Mouse (Mus musculus): ENCODE results near the gene Zfp36.
A peak's percentile ranks its signal among the peaks of the same experiment; 100 is the strongest.

DNA sequence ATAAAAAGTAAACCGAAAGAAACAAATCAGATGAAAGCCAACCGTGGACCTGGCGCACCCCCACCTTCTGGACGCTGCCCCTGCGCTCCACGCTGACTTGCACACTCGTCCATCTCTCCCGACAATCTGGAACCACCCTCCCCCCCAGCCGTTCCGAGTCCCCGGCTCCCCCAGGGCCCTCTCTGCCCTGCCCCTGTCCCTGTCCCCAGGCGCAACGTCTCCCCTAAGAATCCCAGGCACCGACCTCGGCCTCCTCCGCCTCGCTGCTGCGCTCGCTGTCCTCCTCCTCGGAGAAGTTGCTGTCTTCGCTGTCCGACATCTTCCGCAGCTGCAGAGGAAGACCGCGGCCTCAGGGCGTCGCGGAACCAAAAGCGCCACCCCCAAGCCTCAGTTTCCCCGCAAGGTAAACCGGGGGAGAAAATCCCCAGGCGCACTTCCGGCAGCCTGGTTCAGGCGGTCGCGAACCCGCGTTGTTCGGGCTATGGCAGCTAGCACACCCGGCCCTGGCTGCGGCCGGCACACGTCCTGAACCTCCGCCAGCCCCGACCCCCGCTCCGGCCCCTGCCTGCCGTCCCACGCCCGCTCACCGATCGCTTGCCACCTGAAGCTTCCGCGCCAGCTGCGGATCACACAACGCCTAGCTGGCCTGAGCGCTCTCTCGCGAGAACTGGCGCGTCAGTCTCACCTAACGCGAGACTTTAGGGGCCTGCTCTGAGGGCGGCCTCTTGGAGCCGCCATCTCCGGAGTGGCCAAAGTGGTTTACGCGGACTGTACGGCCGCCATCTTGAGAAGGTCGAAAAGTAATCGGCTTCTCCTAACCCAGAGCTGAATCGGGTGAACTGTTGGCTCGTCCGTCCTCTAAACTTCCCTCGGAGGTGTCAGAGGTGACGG, 41.7 kb downstream of the Zfp36 start, which contains the start of gene Supt5:
- TF ChIP-seq POLR2A (IDR thresholded peaks at IDR 0.05; ENCODE audit: insufficient read depth, low read depth, low read length) = peak; percentile 76
- no peak for TF ChIP-seq CTCF (IDR thresholded peaks at IDR 0.05; ENCODE audit: insufficient read depth, low read depth, low read length)
